Mouse (Mus musculus): ENCODE measurements around the gene Cd3eap.
A peak's percentile ranks its signal among the peaks of the same experiment; 100 is the strongest.

Cd3eap gene

GRCm38 (mm10) chr7:19362276-19362675 lies 3.0 kb upstream of the Cd3eap start:
- DNase-seq (ENCODE audit: low read depth, low spot score), result no peak

- DNase-seq (ENCODE audit: low read depth, low spot score), result peak; percentile 84
These were observed 2.4 kb upstream of the Cd3eap start for GRCm38 (mm10) chr7:19361720-19362119.

DNA sequence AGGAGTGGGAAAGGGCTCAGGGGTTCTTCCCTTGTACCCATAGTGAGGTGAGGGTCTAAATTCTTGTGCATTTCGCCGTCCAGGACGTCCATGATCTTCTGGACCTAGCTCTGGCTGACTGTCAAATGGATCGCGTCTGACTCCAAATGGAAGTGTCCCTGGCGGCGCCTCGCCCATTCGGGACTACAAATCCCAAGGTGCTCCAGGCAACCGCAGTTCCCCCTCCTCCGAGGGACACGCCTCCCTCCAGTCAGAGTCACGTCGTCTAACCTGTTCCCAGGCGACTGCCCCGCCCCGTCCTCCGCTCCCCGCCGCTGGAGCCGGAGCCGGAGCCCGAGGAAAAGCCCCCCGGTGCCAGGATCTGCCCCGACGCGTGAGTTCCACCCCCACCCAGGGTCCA lies 1.7 kb upstream of the Cd3eap start:
- DNase-seq (ENCODE audit: low read depth, low spot score), result peak; percentile 78

DNA sequence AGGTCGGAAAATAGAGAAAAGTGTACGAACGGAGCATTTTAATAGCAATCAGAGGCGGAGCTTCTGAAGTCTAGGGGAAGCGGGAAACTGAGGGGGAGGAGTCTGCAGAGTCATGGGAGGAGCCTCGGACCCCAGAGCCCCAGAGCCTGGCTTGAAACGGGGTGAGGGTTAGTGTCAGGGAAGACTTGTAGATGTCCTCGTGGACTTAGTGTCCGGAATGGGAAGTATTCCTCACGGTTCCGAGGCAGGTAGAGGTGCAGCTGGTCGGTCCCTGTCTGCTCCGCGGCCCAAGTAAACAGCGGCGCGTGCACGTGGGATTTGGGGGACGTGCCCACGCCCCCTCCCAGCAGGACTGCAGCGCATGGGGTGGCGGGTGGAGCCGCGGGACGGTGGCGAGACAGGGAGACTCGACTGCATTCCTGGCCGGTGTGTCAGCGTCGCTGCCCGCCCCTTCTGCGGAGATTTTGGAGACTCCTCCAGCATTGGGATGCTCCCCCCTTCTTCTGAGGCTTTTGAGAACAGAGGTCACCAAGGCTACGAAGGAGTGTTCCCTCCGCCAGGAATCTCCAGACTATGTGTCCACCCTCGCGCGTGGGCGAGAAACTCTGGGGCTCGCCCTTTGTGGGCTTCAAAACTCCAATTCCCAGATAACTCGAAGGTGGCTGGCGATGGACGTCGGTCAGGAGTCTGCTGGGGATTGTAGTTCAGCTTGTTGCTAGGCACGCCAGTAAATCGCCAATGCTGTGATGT lies 784 bp upstream of the Cd3eap start:
- no peak for DNase-seq (ENCODE audit: low read depth, low spot score)

GRCm38 (mm10) chr7:19358634-19359033 lies 649 bp downstream of the Cd3eap start:
- peak; percentile 23 for DNase-seq (ENCODE audit: low read depth, low spot score)

GRCm38 (mm10) chr7:19357381-19358375 lies 1.6 kb downstream of the Cd3eap start:
- DNase-seq (ENCODE audit: low read depth, low spot score), result no peak

DNA sequence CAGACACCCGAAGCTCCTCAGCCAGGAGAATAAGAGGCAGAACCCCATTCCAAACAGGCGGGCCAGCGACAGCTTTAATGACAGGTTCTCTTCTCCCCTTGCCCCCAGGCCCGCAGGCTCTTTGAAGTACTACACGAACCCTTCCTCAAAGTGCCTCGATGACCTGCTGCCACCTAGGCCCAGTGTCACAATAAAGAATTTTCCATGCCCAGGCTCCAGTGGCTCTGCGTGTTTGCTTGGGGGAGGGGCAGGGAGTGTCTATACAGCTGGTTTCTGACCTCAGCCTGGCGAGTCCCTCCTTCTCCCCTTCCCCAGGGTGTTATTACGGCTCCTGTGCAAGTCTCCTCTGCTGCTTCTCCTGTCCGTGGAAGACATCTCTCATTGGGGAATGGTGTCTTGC lies 3.0 kb downstream of the Cd3eap start:
- no peak for DNase-seq (ENCODE audit: low read depth, low spot score)

DNA sequence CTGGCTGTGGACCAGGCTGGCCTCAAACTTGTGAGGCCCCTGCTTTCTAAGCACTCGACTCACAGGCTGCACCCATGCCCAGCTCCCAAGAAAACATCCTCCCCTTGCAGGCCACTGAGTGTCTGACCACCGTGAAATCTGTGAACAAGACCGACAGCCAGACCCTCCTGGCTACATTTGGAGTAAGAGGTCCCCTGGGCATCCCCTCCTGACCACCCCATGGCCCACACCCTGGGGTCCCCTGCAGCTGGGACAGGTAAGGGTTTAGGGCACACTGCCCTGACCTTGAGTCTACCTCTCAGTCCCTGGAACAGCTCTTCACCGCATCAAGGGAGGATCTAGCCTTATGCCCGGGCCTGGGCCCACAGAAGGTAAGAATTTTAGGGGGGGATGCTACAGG lies 4.3 kb downstream of the Cd3eap start:
- no peak for DNase-seq (ENCODE audit: low read depth, low spot score)

- DNase-seq (ENCODE audit: low read depth, low spot score), result no peak
These were observed 9.1 kb downstream of the Cd3eap start for GRCm38 (mm10) chr7:19350221-19350620.

GRCm38 (mm10) chr7:19349188-19349915 lies 9.9 kb downstream of the Cd3eap start:
- no peak for DNase-seq (ENCODE audit: low read depth, low spot score)

DNA sequence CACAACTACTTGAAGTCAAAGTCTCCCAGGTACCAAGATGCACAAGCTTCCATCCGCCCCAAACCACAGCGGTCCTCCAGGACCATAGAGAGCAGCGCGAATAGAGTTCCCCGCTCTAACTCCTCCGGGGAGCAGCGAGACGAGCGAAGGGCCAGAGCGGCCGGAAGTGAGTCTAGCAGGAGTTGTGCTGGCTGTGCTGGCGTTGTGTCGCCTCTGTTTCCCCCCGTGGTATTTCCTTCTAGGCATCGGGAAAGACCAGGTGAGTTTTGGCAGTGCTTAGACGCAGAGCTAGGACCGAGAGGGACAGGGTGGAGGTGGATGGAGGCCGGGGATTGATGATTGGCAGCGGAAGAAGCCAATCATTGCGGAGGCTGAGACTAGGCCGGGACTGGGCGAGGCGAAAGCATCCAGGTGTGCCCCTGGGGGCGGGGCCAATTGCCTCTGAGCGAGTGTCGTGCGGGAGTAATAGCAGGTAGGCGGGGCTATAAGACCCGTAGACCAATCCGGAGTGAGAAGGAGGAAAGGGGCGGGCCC lies 14.3 kb downstream of the Cd3eap start:
- DNase-seq (ENCODE audit: low read depth, low spot score), result peak; percentile 99

DNA sequence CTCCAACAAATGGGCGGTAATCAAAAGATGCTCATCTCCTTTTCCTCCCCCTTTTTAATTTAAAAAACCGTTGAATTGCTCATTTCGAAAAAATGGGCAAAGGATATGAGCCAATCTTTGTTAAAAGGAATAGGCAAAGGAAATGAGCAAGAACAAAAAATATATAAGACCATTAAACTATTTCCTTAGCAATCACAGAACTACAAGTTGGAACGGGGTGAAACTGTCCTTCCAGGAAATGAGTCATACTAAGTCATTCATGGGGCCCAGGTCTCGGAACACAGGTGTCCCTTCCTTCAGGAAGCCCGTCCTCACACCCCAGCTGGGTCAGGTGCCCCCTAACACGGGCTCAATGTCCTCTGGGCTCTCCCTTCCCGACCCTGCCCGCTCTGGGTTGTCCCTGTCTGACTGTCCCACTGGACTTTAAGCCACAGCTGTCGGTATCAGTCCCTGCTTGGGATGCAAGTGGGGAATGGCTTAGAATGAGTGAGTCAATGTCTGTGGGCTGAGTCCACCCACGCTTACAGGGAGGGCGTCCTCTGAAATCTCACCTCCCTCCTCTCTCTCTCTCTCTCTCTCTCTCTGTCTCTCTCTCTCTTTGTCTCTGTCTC lies 14.9 kb downstream of the Cd3eap start, which contains the start of gene Ercc1:
Ercc1 (plus strand) TSS at position 542 of the 611 bp plus-strand sequence.
- DNase-seq (ENCODE audit: low read depth, low spot score), result no peak

DNA sequence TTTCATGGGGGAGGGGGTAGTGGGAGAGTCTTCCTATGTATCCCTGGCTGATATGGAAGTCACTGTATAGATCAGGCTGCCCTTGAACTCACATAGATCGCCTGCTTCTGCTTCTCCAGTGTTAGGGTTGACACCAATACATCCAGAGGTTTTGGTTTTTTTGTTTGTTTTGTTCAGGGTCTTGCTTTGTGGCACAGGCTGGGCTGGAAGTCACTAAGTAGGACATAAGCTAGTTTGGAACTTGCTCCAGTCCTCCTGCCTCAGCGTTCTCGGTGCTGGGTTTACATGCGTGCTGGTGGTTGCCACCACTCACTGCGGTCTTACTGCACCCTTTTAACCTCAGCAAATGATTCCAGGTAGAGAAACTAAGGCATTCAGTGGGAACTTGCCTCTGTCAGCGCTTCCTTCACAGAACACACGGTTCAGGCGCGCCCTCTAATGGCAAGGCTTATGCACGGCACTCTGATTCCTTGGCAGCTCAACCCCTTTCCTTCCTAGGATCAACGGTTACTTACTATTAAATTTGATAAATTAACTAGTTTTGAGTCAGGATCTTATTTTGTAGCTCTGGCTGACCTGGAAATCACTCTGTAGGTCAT lies 16.0 kb downstream of the Cd3eap start:
- peak; percentile 81 for DNase-seq (ENCODE audit: low read depth, low spot score)

DNA sequence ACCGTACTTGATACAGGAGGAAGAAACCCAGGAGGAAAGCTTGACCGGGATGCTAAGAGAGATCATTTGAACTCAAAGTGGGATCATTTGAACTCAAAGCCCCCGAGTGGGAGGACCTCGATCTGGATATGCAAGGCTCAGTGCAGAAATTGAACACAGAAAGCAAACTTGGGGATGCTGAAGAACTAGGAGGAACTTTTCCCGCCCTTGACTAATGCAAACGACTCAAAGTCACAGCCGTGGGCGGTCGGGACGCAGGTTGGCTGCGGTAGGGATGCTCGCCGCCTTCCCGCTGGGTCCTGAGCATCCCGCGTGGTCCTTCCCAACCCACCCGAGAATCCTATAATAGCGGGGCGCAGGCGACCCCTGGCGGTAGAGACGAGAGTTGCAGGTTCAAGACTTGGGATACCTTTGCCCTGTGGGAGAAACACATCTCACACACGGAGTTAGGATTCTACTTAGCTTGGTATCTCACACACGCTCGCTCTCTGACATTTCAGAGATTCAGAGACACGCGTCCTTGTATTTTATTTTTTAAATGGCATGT lies 16.7 kb downstream of the Cd3eap start:
- peak; percentile 77 for DNase-seq (ENCODE audit: low read depth, low spot score)

GRCm38 (mm10) chr7:19341761-19342409 lies 17.4 kb downstream of the Cd3eap start:
- no peak for DNase-seq (ENCODE audit: low read depth, low spot score)

- no peak for DNase-seq (ENCODE audit: low read depth, low spot score)
These were observed 18.0 kb downstream of the Cd3eap start for GRCm38 (mm10) chr7:19341250-19341649.

GRCm38 (mm10) chr7:19338596-19338995 lies 20.7 kb downstream of the Cd3eap start:
- no peak for DNase-seq (ENCODE audit: low read depth, low spot score)

- DNase-seq (ENCODE audit: low read depth, low spot score), result no peak
These were observed 21.2 kb downstream of the Cd3eap start for GRCm38 (mm10) chr7:19338060-19338459.

GRCm38 (mm10) chr7:19337122-19337521 lies 22.2 kb downstream of the Cd3eap start:
- no peak for DNase-seq (ENCODE audit: low read depth, low spot score)

DNA sequence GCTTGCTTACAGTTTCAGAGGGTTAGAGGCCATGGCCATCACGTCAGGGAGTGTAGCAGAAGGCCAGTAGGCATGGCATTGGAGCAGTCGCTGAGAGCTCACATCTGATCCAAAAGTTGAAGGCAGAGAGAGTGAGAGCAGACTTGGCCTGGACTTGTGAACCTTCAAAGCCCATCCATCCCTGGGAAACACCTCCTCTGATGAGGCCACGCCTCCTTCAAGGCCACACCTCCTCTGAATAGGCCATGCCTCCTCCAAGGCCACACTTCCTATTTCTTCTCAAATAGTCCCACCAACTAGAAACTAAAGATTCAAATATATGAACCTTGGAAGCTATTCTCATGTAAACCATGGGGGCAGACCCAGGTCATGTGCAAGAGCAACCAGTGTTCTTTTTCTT lies 23.7 kb downstream of the Cd3eap start:
- no peak for DNase-seq (ENCODE audit: low read depth, low spot score)

Data from CD4-positive helper T cell, adult 2 months (primary cell).